Comparison of ENCODE assay signal across 9 mouse cellular contexts in genomic region chr1:172550551-172550951, GRCm38 (mm10). TPM values are rescaled to one million over a fixed set of nuclear protein-coding genes. Genes with fewer than 3 reads are reported as not detected.
DNase-seq lines count a peak whose midpoint lies in the region; ATAC-seq and TF ChIP-seq lines count a peak whose summit lies in the region.
"Had no signal": no experiment of that assay in that cellular context is flagged by ENCODE, and none has a peak within 500 bp of the region (broad histone marks: within the 10 kb centered on the region; RNA-seq: fewer than 3 reads in every experiment).

No protein-coding gene starts in this region.

- no peaks in the 10 kb centered on the region for H3K9me3 ChIP-seq in ES-E14 (ENCODE audit: control insufficient read depth, insufficient read depth, low read depth, low read length)
- no peaks in the 10 kb centered on the region for H3K9me3 ChIP-seq in intestine, embryonic 14.5 days (ENCODE audit: control insufficient read depth, low read length)
- no peaks in the 10 kb centered on the region for H3K9me3 ChIP-seq in limb, embryonic 15.5 days
- no peaks in the 10 kb centered on the region for H3K9me3 ChIP-seq in midbrain, embryonic 14.5 days (ENCODE audit: control insufficient read depth, low read length)

- ATAC-seq in granulocyte monocyte progenitor cell, adult 5-6 weeks (replicated peaks; ENCODE audit: poor library complexity, severe bottlenecking): peak; percentile 87
- ATAC-seq in intestine, embryonic 14.5 days (replicated peaks; ENCODE audit: low FRiP score, low TSS enrichment, low read depth): peak; percentile 89
- peak; percentile 46 for ATAC-seq in limb, embryonic 15.5 days (ENCODE audit: insufficient number of reproducible peaks, low FRiP score, low TSS enrichment, low read depth)
- ATAC-seq in midbrain, embryonic 14.5 days (ENCODE audit: low FRiP score, low TSS enrichment): peak; percentile 82
- no peak for ATAC-seq in erythroblast, adult 5-6 weeks (replicated peaks; ENCODE audit: low FRiP score, poor library complexity, severe bottlenecking)

- 0% methylated on average over 8 of the region's 8 CpGs for WGBS in intestine, embryonic 14.5 days
- WGBS in limb, embryonic 15.5 days: under 1% methylated on average over 8 of the region's 8 CpGs
- under 1% methylated on average over 8 of the region's 8 CpGs for WGBS in midbrain, embryonic 14.5 days
- 1% methylated on average over 8 of the region's 8 CpGs for WGBS in spleen, adult 2 months

- peak overlapping the region; percentile 46 for H3K9ac ChIP-seq in ES-E14 (ENCODE audit: insufficient read depth, low read depth, low read length, poor library complexity, severe bottlenecking)
- H3K9ac ChIP-seq in intestine, embryonic 14.5 days (ENCODE audit: low read length): peak overlapping the region; percentile 3
- no peak overlapping the region for H3K9ac ChIP-seq in limb, embryonic 15.5 days
- H3K9ac ChIP-seq in midbrain, embryonic 14.5 days (replicated peaks; ENCODE audit: low read length): peak overlapping the region; percentile 45

- in situ Hi-C loops in ES-E14 (cut with MboI; ENCODE audit: low sequenced_read_pairs in 2 of 2, unreplicated experiment in 2 of 2): no loop called here

- peak; percentile 47 for DNase-seq in ES-E14 (ENCODE audit: low read depth, low spot score)
- peak; percentile 19 for DNase-seq in adrenal gland, postnatal 25 days
- DNase-seq in intestine, embryonic 14.5 days (ENCODE audit: low spot score): peak; percentile 80
- peak; percentile 81 for DNase-seq in midbrain, embryonic 14.5 days
- peak; percentile 67 to 73 for DNase-seq in spleen, adult 2 months (ENCODE audit: low read depth in 1 of 2, low spot score in 2 of 2)

- H3K4me3 ChIP-seq in ES-E14 (ENCODE audit: insufficient read depth in 1 of 2, low read depth in 1 of 2, low read length in 2 of 2, poor library complexity in 1 of 2, severe bottlenecking in 1 of 2): peak overlapping the region; percentile 57 to 66
- H3K4me3 ChIP-seq in intestine, embryonic 14.5 days (ENCODE audit: low read depth, low read length): peak overlapping the region; percentile 43
- peak overlapping the region; percentile 37 for H3K4me3 ChIP-seq in limb, embryonic 15.5 days
- peak overlapping the region; percentile 42 for H3K4me3 ChIP-seq in midbrain, embryonic 14.5 days (replicated peaks; ENCODE audit: low read depth, low read length)
- H3K4me3 ChIP-seq in spleen, adult 2 months (ENCODE audit: extremely low read depth, insufficient read depth, insufficient read length): peak overlapping the region; percentile 77

- no peak; the same call in 1 of the 2 replicates for TF ChIP-seq POLR2A in spleen, adult 2 months (IDR thresholded peaks at IDR 0.05; ENCODE audit: low read depth, low read length)

- no peaks in the 10 kb centered on the region for H3K36me3 ChIP-seq in ES-E14 (ENCODE audit: control insufficient read depth, insufficient read depth, low read length, poor library complexity, severe bottlenecking)
- H3K36me3 ChIP-seq in intestine, embryonic 14.5 days (ENCODE audit: control insufficient read depth, insufficient read depth, low read length): no peaks in the 10 kb centered on the region
- no peaks in the 10 kb centered on the region for H3K36me3 ChIP-seq in limb, embryonic 15.5 days
- H3K36me3 ChIP-seq in midbrain, embryonic 14.5 days (ENCODE audit: control insufficient read depth, insufficient read depth, low read length): no peaks in the 10 kb centered on the region
- H3K36me3 ChIP-seq in spleen, adult 2 months (ENCODE audit: control insufficient read depth, insufficient read depth, low read length): no peaks in the 10 kb centered on the region

- H3K4me1 ChIP-seq in ES-E14 (ENCODE audit: control insufficient read depth in 2 of 2, insufficient read depth in 2 of 2, low read length in 2 of 2, poor library complexity in 1 of 2): peaks cover 2 to 9% of the 10 kb centered on the region in 2 experiments; a peak in 3 of 4 replicates
- H3K4me1 ChIP-seq in intestine, embryonic 14.5 days (replicated peaks; ENCODE audit: control insufficient read depth, insufficient read depth, low read length): peaks cover 11% of the 10 kb centered on the region
- H3K4me1 ChIP-seq in limb, embryonic 15.5 days: peaks cover 23% of the 10 kb centered on the region
- H3K4me1 ChIP-seq in midbrain, embryonic 14.5 days (ENCODE audit: control insufficient read depth, insufficient read depth, low read length): peaks cover 22% of the 10 kb centered on the region
- peaks cover 13% of the 10 kb centered on the region; the same call in 1 of the 2 replicates for H3K4me1 ChIP-seq in spleen, adult 2 months (ENCODE audit: control insufficient read depth, insufficient read depth, insufficient read length)

- TF ChIP-seq CTCF in spleen, adult 2 months (IDR thresholded peaks at IDR 0.05; ENCODE audit: extremely low read depth, insufficient read depth, insufficient read length, insufficient replicate concordance): no peak

- H3K4me2 ChIP-seq in intestine, embryonic 14.5 days (ENCODE audit: low read length): peak overlapping the region; percentile 49
- peak overlapping the region; percentile 44 for H3K4me2 ChIP-seq in limb, embryonic 15.5 days
- H3K4me2 ChIP-seq in midbrain, embryonic 14.5 days (ENCODE audit: low read length): peak overlapping the region; percentile 62

- H3K27ac ChIP-seq in ES-E14 (ENCODE audit: insufficient read depth, low read depth, low read length, poor library complexity, severe bottlenecking): no peak overlapping the region
- no peak overlapping the region for H3K27ac ChIP-seq in intestine, embryonic 14.5 days (ENCODE audit: low read depth)
- H3K27ac ChIP-seq in limb, embryonic 15.5 days: peak overlapping the region; percentile 38; the same call in 1 of the 2 replicates
- peak overlapping the region; percentile 38 for H3K27ac ChIP-seq in midbrain, embryonic 14.5 days (replicated peaks; ENCODE audit: low read depth, low read length)
- peak overlapping the region; percentile 49 for H3K27ac ChIP-seq in spleen, adult 2 months (ENCODE audit: insufficient read depth, low read length)

- no peaks in the 10 kb centered on the region for H3K27me3 ChIP-seq in intestine, embryonic 14.5 days (replicated peaks; ENCODE audit: control insufficient read depth, insufficient read depth, low read length)
- H3K27me3 ChIP-seq in limb, embryonic 15.5 days: no peaks in the 10 kb centered on the region; the same call in 1 of the 2 replicates
- no peaks in the 10 kb centered on the region for H3K27me3 ChIP-seq in midbrain, embryonic 14.5 days (ENCODE audit: control insufficient read depth, insufficient read depth, low read length)
- H3K27me3 ChIP-seq in spleen, adult 2 months (ENCODE audit: control insufficient read depth, insufficient read depth, low read length): no peaks in the 10 kb centered on the region

RNA-seq across cellular contexts. Expression of gene Vsig8, which starts 5.2 kb away (rescaled TPM):
- 0.09 and 0.26 TPM in 2 replicates for total RNA-seq in ES-E14 (2012; rRNA removed)
- total RNA-seq in adrenal gland, postnatal 25 days (2021): 0.33 TPM in 1 of 2 replicates, not detected in the other
- not detected in 2 replicates for total RNA-seq in granulocyte monocyte progenitor cell, adult 5-6 weeks (2014; fragmentation: Nextera tagmentation)
- total RNA-seq in granulocyte monocyte progenitor cell, adult 5-6 weeks (2017): not detected in 2 replicates
- 0.27 and 0.35 TPM in 2 replicates for polyA plus RNA-seq in intestine, embryonic 14.5 days (2014; fragmentation: Nextera tagmentation; extraction: Ambion mirVana)
- polyA plus RNA-seq in limb, embryonic 15.5 days (2015; fragmentation: Nextera tagmentation; extraction: Ambion mirVana): 3.7 and 3.8 TPM in 2 replicates
- 0.22 TPM in 1 of 2 replicates, not detected in the other for polyA plus RNA-seq in midbrain, embryonic 14.5 days (2014; fragmentation: Nextera tagmentation; extraction: Ambion mirVana)
- 0.09 and 0.29 TPM in 2 replicates for polyA plus RNA-seq in spleen, adult 2 months (2012; rRNA removed)
- total RNA-seq in erythroblast, adult 5-6 weeks (2015; ENCODE audit: low replicate concordance): not detected in 2 replicates
- total RNA-seq in erythroblast, adult 5-6 weeks (2017; ENCODE audit: low replicate concordance): not detected in 2 replicates
- total RNA-seq: gastrocnemius, postnatal 36 days had no signal

RNA-seq across cellular contexts. Expression of gene Cfap45, which starts 29.9 kb away (rescaled TPM):
- 0.67 and 1.2 TPM in 2 replicates for total RNA-seq in ES-E14 (2012; rRNA removed)
- total RNA-seq in adrenal gland, postnatal 25 days (2021): 1.3 TPM in 1 of 2 replicates, not detected in the other
- not detected in 2 replicates for total RNA-seq in granulocyte monocyte progenitor cell, adult 5-6 weeks (2014; fragmentation: Nextera tagmentation)
- total RNA-seq in granulocyte monocyte progenitor cell, adult 5-6 weeks (2017): 0.46 TPM in 1 of 2 replicates, not detected in the other
- 1.1 and 1.9 TPM in 2 replicates for polyA plus RNA-seq in intestine, embryonic 14.5 days (2014; fragmentation: Nextera tagmentation; extraction: Ambion mirVana)
- polyA plus RNA-seq in limb, embryonic 15.5 days (2015; fragmentation: Nextera tagmentation; extraction: Ambion mirVana): 2.2 and 2.3 TPM in 2 replicates
- polyA plus RNA-seq in midbrain, embryonic 14.5 days (2014; fragmentation: Nextera tagmentation; extraction: Ambion mirVana): 1.9 and 2.2 TPM in 2 replicates
- 0.19 and 0.20 TPM in 2 replicates for polyA plus RNA-seq in spleen, adult 2 months (2012; rRNA removed)
- total RNA-seq in erythroblast, adult 5-6 weeks (2015; ENCODE audit: low replicate concordance): not detected in 2 replicates
- 0.28 TPM in 1 of 2 replicates, not detected in the other for total RNA-seq in erythroblast, adult 5-6 weeks (2017; ENCODE audit: low replicate concordance)

RNA-seq across cellular contexts. Expression of gene Slamf8, which starts 39.8 kb away (rescaled TPM):
- not detected in 2 replicates for total RNA-seq in ES-E14 (2012; rRNA removed)
- total RNA-seq in adrenal gland, postnatal 25 days (2021): 0.24 TPM in 1 of 2 replicates, not detected in the other
- total RNA-seq in granulocyte monocyte progenitor cell, adult 5-6 weeks (2014; fragmentation: Nextera tagmentation): 1.4 TPM in 1 of 2 replicates, not detected in the other
- not detected in 2 replicates for total RNA-seq in granulocyte monocyte progenitor cell, adult 5-6 weeks (2017)
- 0.24 and 0.28 TPM in 2 replicates for polyA plus RNA-seq in intestine, embryonic 14.5 days (2014; fragmentation: Nextera tagmentation; extraction: Ambion mirVana)
- 0.11 and 0.12 TPM in 2 replicates for polyA plus RNA-seq in limb, embryonic 15.5 days (2015; fragmentation: Nextera tagmentation; extraction: Ambion mirVana)
- polyA plus RNA-seq in midbrain, embryonic 14.5 days (2014; fragmentation: Nextera tagmentation; extraction: Ambion mirVana): 0.42 TPM in 1 of 2 replicates, not detected in the other
- 15.8 and 18.6 TPM in 2 replicates for polyA plus RNA-seq in spleen, adult 2 months (2012; rRNA removed)
- total RNA-seq in erythroblast, adult 5-6 weeks (2015; ENCODE audit: low replicate concordance): not detected in 2 replicates
- total RNA-seq in erythroblast, adult 5-6 weeks (2017; ENCODE audit: low replicate concordance): 0.68 TPM in 1 of 2 replicates, not detected in the other
- total RNA-seq: gastrocnemius, postnatal 36 days had no signal

RNA-seq across cellular contexts. Expression of gene Tagln2, which starts 50.7 kb away (rescaled TPM):
- 112 and 131 TPM in 2 replicates for total RNA-seq in ES-E14 (2012; rRNA removed)
- total RNA-seq in adrenal gland, postnatal 25 days (2021): 80.7 and 88.8 TPM in 2 replicates
- 629 and 731 TPM in 2 replicates for total RNA-seq in granulocyte monocyte progenitor cell, adult 5-6 weeks (2014; fragmentation: Nextera tagmentation)
- total RNA-seq in granulocyte monocyte progenitor cell, adult 5-6 weeks (2017): 281 and 350 TPM in 2 replicates
- polyA plus RNA-seq in intestine, embryonic 14.5 days (2014; fragmentation: Nextera tagmentation; extraction: Ambion mirVana): 241 TPM in 2 replicates
- polyA plus RNA-seq in limb, embryonic 15.5 days (2015; fragmentation: Nextera tagmentation; extraction: Ambion mirVana): 233 and 277 TPM in 2 replicates
- polyA plus RNA-seq in midbrain, embryonic 14.5 days (2014; fragmentation: Nextera tagmentation; extraction: Ambion mirVana): 25.7 and 43.5 TPM in 2 replicates
- 186 and 208 TPM in 2 replicates for polyA plus RNA-seq in spleen, adult 2 months (2012; rRNA removed)
- 135 and 151 TPM in 2 replicates for total RNA-seq in erythroblast, adult 5-6 weeks (2015; ENCODE audit: low replicate concordance)
- total RNA-seq in erythroblast, adult 5-6 weeks (2017; ENCODE audit: low replicate concordance): 52.7 and 53.7 TPM in 2 replicates

RNA-seq across cellular contexts. Expression of gene Fcrl6, which starts 51.8 kb away (rescaled TPM):
- not detected in 2 replicates for total RNA-seq in ES-E14 (2012; rRNA removed)
- not detected in 2 replicates for total RNA-seq in adrenal gland, postnatal 25 days (2021)
- total RNA-seq in granulocyte monocyte progenitor cell, adult 5-6 weeks (2014; fragmentation: Nextera tagmentation): not detected in 2 replicates
- not detected in 2 replicates for total RNA-seq in granulocyte monocyte progenitor cell, adult 5-6 weeks (2017)
- polyA plus RNA-seq in intestine, embryonic 14.5 days (2014; fragmentation: Nextera tagmentation; extraction: Ambion mirVana): not detected in 2 replicates
- 0.27 and 0.52 TPM in 2 replicates for polyA plus RNA-seq in limb, embryonic 15.5 days (2015; fragmentation: Nextera tagmentation; extraction: Ambion mirVana)
- 0.14 TPM in 1 of 2 replicates, not detected in the other for polyA plus RNA-seq in midbrain, embryonic 14.5 days (2014; fragmentation: Nextera tagmentation; extraction: Ambion mirVana)
- 0.06 TPM in 1 of 2 replicates, not detected in the other for polyA plus RNA-seq in spleen, adult 2 months (2012; rRNA removed)
- not detected in 2 replicates for total RNA-seq in erythroblast, adult 5-6 weeks (2015; ENCODE audit: low replicate concordance)
- total RNA-seq in erythroblast, adult 5-6 weeks (2017; ENCODE audit: low replicate concordance): not detected in 2 replicates
- total RNA-seq: gastrocnemius, postnatal 36 days had no signal

Comparison
In these comparisons a context has a peak if more than half of its experiments do, and no peak if none do; other contexts are left out.
1. DNase-seq: peak in every context shown above with its lines; median percentile 81 in midbrain, embryonic 14.5 days; 80 in intestine, embryonic 14.5 days; 70 in spleen, adult 2 months; 47 in ES-E14; 19 in adrenal gland, postnatal 25 days.
2. H3K27ac ChIP-seq: peak in limb, embryonic 15.5 days (single experiment), midbrain, embryonic 14.5 days (single experiment) and spleen, adult 2 months (single experiment); none in ES-E14 (single experiment) and intestine, embryonic 14.5 days (single experiment).
3. Peak in every context shown above with its lines, with median percentiles within 50 percentile points of each other: H3K4me3 ChIP-seq and H3K4me2 ChIP-seq.